Mouse (Mus musculus): ENCODE results near the gene Rmnd5a.

Rmnd5a gene

DNA sequence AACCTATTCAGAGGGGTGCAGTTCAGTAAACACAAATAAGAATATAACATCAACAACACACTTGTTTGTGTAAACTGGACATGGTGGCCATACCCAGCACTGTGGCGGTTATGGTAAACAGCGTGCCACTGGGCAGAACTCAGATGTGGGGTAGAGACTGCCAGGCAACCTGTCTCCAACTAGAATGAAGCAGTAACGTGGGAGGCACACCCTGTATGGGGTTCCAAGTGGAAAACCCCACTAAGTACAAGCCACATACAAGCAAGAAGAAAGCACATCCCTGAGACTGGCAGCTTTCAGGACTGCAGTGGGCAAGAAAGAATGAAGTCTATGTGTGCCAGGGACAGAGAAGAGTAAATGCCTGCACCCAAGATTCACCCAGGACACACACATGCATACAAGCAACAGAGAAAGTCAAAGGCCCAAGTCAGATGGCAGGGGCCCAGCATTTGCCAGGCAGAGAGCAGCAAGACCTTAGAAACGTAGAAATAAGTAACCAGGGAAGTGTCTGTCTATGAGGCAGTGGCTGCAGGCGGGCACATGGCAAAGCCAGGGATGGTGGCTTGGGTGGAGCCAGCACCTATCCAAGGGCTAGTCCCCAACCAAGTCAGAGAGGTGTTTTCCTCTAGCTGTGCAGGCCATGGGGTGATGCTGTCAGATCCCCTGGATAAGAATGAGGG is 68.3 kb downstream of the Rmnd5a start:
- DNase-seq (ENCODE audit: low read depth, low spot score), result no peak

DNA sequence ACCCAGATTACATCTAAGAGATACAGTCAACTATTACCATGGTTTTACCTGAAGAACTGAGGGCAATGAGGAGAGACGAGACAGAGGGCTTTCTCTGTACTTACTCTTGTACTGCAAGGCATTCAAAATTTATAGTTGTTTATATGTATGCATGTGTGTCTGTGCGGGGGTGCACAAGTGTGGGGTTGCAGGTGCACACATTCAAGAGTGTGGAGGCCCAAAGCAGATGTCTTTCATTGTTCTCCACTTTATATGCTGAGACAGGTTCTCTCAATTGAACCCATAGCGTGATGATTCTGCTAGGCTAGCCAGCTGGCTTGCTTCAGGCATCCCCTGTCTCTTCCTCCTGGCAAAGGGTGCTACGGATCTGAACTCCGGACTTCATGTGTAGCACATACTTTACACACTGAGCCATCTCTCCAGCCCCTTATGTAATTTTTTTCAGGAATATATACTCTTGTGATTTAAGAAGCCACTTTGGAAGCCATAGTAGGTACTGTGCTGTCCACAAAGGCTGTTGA is 69.3 kb downstream of the Rmnd5a start:
- DNase-seq (ENCODE audit: low read depth, low spot score), result no peak

DNA sequence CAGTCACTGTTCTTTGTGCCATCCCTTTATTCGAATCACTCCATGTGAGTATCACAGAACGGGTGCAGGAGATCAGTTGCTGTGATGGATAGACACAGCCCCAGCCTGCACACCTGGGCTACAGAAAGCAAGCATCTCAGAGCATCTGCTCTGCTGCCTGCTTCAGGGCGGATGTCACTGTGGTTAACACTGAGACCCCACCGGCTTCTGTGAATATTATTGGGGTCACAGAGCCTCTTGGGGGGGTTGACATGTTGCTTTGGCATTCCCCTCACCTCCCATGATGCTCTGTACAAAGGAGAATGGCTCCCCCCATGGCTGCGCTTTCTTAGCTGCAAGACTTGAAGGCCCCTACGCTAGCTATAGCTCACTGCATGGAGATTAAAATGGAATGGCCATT is 71.0 kb downstream of the Rmnd5a start:
- DNase-seq (ENCODE audit: low read depth, low spot score), result no peak

DNA sequence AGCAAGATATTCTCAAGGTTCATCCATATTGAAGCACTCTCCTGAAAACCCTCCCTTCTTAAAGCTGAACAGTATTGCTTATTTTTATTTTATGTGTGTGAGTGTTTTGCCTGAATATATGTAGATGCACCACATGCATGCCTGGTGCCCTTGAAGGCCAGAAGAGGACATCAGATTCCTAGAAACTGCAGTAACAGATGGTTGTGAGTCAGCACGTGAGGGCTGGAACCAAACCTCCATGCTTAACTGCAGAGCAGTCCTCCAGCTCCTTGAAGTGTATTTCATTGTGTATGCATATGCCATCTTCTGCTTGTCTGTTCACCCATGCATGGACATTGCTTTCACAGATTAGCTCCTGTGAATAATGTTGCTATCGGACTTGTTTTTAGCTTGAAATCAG is 76.4 kb downstream of the Rmnd5a start:
- DNase-seq (ENCODE audit: low read depth, low spot score), result peak; percentile 12

DNA sequence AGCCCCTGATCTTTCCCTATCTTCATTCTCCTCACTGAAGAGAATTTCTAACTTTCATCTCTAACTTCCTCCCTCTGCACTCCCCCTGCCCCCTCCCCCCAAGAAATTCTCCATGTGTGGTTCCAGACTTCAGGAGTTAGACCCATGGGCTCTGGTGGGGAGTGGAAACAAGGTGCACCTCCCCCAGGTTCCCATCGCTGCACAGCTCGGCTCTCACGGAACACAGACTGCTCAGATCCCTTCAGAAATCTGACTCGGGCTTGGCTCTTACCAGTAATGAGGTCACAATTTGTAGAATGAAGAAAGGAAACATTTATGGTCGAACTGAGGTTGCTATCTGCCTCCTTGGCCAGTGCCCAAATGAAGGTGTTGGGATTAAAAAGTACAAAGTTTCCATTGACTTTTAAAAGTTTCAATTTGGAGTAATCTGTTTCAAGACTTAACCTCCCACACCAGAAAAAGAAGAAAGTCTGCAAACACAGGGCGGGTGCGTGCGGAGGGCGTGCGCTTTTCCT is 79.2 kb downstream of the Rmnd5a start:
- no peak for DNase-seq (ENCODE audit: low read depth, low spot score)

DNA sequence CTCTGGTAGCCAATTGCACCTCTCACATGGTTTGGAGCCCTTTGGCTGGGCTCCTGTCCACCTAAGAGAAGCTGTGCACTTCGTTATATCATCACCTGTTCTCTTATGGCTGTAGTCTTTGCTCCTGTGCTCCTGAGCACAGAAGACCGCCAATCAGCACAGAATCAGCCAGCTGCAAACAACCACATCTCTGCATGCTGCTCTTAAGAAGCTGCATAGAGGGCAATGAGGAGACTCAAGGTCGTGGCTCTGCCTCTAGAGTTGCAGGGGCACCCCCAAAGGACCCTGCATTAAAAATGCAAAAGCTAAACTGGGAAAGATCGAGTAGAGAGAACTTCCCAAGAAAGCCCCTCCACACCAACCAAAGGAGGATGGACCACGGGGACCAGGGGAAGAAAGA is 79.7 kb downstream of the Rmnd5a start:
- DNase-seq (ENCODE audit: low read depth, low spot score), result no peak

DNA sequence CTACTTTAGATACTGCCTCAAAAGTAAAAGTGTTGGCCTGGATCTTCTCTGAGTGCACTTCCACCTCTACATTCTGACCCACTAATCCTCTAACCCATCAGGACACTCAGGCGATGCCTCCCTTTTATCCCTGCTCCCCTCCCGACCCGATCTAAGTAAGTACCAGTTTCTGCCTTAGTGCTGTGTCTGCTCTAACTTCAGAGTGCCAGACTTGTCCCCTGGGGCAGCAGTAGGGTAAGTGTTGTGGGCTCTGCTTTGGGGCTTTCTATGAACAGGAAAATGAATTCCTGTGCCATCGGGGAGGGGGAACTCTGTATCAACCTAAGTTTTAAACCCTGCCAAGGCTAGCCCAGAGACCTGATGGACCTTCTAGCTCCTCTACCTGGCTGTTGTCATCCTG is 80.2 kb downstream of the Rmnd5a start:
- DNase-seq (ENCODE audit: low read depth, low spot score), result no peak

DNA sequence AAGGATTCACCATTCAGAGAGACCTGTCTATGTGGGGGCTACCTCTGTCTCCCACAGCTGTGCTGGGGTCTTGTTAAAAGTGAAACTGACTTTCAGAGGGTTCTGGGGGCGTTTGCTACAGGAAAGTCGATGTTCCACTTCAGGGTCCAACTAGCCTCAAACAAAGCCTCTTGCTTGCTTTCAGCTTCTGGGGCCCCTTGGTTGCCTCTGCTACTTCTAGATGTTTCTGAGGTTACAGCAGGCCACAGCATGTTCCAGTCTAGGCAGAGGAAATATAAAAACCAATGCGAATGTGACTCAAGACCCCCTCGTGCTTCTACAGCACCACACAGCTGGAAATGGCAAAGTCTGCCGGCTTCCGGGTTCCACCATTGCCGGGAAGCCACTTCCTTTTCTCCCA is 82.9 kb downstream of the Rmnd5a start:
- no peak for DNase-seq (ENCODE audit: low read depth, low spot score)

DNA sequence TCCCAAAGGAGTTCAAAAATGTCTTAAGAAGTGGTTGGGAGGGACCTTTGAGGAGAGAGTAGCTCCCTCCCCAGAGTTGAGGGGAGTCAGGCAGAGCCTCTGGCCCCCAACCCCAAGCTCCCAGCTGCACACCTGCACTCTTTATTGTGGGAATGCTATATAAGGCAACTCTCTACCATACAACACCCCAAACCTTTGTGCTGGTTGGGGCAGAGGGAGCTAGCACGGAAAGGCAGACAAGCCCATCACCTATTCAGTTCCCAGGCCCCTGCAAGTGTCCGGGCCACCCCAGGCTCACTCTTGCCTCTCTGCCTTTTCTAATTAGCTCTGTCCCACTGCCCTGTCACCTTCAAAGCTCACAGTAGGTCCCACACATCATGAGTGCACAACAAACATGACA is 86.7 kb downstream of the Rmnd5a start:
- DNase-seq (ENCODE audit: low read depth, low spot score), result no peak

DNA sequence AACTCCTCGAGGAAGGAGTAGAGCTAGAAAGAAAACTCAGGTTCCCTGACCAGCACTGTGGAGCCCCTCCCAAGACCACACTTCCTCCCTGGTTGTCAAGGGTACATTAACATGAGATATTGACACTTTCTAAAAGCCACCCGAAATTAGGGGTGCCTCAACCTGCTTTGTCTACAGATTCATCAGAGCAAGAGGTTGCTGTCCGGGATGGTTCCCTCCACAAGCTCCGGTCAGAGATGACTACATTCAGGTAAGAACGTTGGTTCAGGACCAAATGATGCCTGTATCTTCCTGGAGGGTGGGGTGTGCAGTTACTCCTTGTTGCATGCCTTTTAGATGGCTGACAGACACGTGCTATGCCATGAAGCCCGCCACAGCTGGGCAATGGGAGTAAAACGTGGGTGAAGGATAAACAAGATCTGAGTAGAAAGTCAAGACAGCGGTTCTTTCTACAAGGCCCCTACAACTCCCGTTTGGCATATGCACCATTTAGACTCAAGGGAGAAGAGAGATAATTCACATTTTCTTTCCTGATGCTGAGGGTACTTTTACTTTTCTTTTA is 87.5 kb downstream of the Rmnd5a start:
- DNase-seq (ENCODE audit: low read depth, low spot score), result no peak

DNA sequence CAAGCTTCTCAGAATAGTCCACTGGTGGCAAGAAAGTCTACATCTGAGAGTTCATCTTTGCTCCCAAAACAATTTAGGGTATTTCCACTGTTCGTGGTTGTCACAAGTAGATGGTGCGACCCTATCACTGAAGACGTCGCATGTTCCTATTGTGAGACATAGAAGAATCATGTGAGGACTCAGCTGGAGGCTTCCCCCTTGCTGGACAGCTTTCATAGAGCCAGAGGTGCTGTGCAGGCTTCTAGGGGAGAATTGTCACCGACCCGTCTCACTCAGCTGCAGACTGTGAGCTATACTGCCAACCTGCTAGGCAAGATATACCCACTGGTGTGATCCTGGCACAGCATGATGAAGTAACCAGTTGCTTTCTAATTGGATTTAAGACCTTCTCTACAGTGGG is 88.2 kb downstream of the Rmnd5a start:
- no peak for DNase-seq (ENCODE audit: low read depth, low spot score)

DNA sequence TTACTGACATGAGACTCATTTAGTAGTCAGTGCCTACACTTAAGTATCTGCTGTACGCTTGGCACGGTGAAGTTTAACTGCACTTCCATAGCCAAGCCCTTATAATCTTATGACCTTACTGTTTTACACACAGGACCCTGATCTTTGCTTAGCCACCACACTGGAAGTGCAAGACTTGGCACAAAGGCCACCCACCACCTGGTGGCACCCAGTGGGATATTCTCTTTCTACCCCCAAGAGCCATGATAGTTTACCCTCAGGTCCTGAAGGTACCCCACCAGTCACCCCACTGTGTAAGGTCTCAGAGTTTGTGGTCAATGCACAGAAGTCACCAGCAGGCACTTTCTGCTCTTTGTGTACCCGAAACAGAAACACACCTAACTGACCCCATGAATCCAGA is 89.2 kb downstream of the Rmnd5a start:
- DNase-seq (ENCODE audit: low read depth, low spot score), result no peak

DNA sequence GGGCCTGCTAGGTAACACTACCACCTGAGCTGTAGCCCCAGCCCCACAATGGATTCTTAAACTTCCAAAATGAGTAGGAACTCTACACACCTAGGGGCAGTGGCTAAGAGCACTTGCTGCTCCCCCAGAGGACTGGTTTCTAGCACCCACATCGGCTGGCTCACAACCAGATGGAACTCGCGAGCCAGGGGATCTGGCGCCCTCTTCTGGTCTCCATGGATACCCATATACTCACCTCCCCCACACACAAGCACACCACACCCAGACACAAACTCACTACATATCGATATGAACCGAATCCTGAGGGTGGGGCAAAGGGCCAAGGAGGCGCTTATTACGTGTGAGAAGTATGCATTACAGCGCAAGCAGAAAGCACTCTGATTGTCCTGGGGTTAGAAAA is 92.4 kb downstream of the Rmnd5a start:
- no peak for DNase-seq (ENCODE audit: low read depth, low spot score)

DNA sequence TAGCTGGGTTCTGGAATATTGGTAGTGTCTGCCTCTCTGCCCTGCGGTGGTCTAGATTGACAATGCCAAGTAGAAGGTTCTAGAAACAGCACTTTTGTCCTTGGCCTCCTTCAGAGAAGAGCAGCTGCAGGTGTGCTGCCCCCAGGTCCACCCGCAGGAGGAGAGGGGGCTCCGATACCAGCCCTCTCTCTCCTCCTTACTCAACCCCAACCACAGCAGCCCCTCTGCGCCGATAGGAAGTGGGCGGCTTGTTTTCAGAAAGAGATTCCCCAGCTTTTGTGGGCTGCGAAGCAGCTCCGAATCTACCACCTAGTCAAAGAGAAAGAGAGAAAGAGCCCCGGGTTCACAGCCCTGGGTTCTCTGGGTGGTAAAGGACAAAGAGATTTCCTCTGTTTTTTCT is 99.3 kb downstream of the Rmnd5a start:
- no peak for DNase-seq (ENCODE audit: low read depth, low spot score)

DNA sequence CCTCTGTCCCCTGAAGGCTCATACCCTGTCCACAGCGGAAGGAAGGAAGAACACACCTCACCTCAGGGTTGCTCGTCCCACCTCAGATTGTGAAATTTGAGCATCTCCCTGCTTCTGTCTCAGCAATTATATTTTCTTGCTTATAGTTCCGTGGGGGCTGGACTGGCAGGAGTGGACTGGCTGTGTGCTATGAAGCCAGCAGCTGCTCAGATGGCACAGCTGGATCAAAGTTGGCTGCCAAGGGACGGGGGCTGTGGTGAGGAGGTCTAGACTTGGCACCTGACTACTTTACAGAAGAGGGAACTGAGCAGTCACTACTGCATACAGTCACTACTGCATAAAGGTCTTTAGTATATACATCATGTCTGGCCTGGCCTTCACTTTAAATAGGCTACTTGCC is 101.1 kb downstream of the Rmnd5a start:
- no peak for DNase-seq (ENCODE audit: low read depth, low spot score)

DNA sequence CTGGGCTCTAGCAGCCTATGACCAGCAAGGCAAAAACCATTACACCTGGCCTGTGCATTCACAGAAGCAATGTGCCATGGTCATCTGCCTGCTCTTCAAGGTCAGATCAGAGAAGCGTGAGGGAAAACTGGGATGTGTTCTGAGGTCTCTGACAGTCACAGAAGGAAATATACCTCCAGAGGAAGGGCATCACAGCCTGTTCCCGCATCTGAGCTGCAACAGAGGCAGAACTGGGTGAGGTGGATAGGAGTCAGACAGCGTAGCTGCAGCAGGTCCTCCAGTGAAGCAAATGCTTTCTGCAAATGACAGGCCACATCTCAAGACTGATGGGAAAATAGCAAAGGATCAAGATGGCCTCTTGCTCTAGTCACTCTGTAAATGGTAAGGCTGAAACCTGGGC is 101.5 kb downstream of the Rmnd5a start:
- DNase-seq (ENCODE audit: low read depth, low spot score), result no peak
